ENCODE assay signal across 28 mouse cellular contexts in genomic region chr1:60665329-60665728, GRCm38 (mm10).
"Had no signal": no experiment of that assay in that cellular context is flagged by ENCODE, and none has a peak within 500 bp of the region (broad histone marks: within the 10 kb centered on the region; RNA-seq: fewer than 3 reads in every experiment).

No protein-coding gene starts in this region.

- H3K27me3 ChIP-seq: heart, embryonic 12.5 days; hindbrain, embryonic 12.5 days; intestine, embryonic 15.5 days; kidney, embryonic 15.5 days; limb, embryonic 12.5 days; limb, embryonic 15.5 days; liver, embryonic 12.5 days had no signal

- H3K4me2 ChIP-seq: heart, embryonic 12.5 days; hindbrain, embryonic 12.5 days; hindbrain, embryonic 14.5 days; intestine, embryonic 15.5 days; kidney, embryonic 15.5 days; limb, embryonic 12.5 days; limb, embryonic 15.5 days; liver, embryonic 12.5 days had no signal

- H3K4me3 ChIP-seq: heart, embryonic 10.5 days; heart, embryonic 12.5 days; hindbrain, embryonic 10.5 days; hindbrain, embryonic 12.5 days; intestine, embryonic 15.5 days; kidney, embryonic 15.5 days; layer of hippocampus, adult 2 months; limb, embryonic 12.5 days; limb, embryonic 15.5 days; liver, embryonic 12.5 days had no signal

- H3K9me3 ChIP-seq: heart, embryonic 10.5 days; heart, embryonic 12.5 days; hindbrain, embryonic 10.5 days; hindbrain, embryonic 12.5 days; intestine, embryonic 15.5 days; kidney, embryonic 15.5 days; limb, embryonic 12.5 days; limb, embryonic 15.5 days; liver, embryonic 12.5 days had no signal

- H3K9ac ChIP-seq: forebrain, postnatal 0 days; heart, embryonic 12.5 days; hindbrain, embryonic 12.5 days; hindbrain, embryonic 14.5 days; intestine, embryonic 15.5 days; kidney, embryonic 15.5 days; limb, embryonic 12.5 days; limb, embryonic 15.5 days; liver, embryonic 12.5 days; liver, embryonic 14.5 days had no signal

- DNase-seq: forebrain, postnatal 0 days; gastrocnemius, postnatal 10 days; gastrocnemius, postnatal 25 days; heart, adult 18-20 months; heart, postnatal 10 days; heart, postnatal 4 days; kidney, adult 18-20 months; kidney, adult 8-10 months; kidney, postnatal 10 days; kidney, postnatal 25 days; kidney, postnatal 4 days; layer of hippocampus, postnatal 36 days; left cerebral cortex, postnatal 4 days had no signal

- H3K36me3 ChIP-seq: heart, embryonic 10.5 days; heart, embryonic 12.5 days; hindbrain, embryonic 10.5 days; hindbrain, embryonic 12.5 days; intestine, embryonic 15.5 days; kidney, embryonic 15.5 days; limb, embryonic 12.5 days; limb, embryonic 15.5 days; liver, embryonic 12.5 days had no signal

- ATAC-seq: forebrain, postnatal 0 days; hindbrain, embryonic 16.5 days; inflammation-experienced regulatory T-cells, adult 6 months; intestine, embryonic 15.5 days; intestine, postnatal 0 days; liver, embryonic 12.5 days had no signal

- H3K27ac ChIP-seq: heart, embryonic 10.5 days; hindbrain, embryonic 10.5 days; hindbrain, embryonic 12.5 days; hindbrain, embryonic 14.5 days; intestine, embryonic 15.5 days; kidney, embryonic 15.5 days; layer of hippocampus, adult 2 months; limb, embryonic 12.5 days; limb, embryonic 15.5 days; liver, embryonic 12.5 days; liver, embryonic 14.5 days had no signal
